Mouse (Mus musculus): ENCODE data around the gene Ank3.

DNA sequence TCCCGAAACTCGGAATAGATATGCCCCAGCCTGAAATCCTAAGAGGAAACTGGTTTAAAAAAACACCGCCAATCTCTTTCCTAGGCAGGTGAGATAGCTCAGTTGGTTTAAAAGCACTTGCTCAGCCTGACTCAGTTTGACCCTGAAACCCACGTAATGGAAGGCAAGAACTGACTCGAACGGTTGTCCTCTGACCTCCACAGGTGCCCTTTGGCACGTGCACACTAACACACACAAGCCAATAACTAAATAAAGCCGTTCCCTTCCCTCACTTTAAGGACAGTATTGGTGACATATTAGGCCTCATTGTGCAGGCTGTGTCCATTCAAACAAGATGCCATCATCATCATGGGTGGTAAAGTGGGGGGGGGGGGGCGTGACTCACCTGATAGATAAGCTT is 528.4 kb downstream of the Ank3 start:
- TF ChIP-seq CTCF (IDR thresholded peaks at IDR 0.05) (no peak), EP300 (IDR thresholded peaks at IDR 0.05) (no peak)

All from lung, postnatal 0 days (tissue).